Mouse (Mus musculus): Measurements from ENCODE around the gene Nfkbib.

DNA sequence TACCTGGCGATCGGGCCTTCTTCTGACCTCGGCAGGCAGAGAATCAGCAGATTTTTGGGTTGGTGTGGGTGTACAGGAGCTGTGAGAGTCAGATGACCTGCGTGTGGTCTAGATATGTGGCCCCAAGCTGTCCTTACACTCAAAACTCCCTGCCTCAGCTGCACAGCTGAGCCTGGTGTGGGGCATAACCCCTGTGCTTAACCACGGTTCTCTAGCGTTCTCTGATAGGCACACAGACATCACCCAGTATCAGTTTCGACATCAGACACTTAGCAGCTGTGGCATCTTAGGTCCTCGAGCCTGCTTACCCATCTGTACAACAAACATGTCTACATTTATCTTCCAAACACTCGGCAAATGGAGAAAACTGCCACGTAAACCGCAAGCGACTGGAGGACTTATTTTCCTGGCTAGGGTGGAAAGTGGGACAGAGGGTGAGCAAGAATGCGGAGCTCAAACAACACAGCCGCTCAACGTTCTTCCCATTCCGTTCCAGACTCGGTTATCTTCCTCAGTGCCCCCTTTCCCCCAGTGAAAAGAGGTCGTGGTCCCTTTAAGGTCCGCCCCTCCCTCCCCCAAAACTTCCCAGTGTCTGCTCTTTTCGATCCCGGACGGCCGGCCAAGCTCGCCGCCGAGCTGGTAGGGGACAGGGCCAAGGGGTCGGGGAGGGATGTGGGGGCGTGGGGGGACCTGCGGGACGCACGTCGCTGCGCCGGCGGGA, 41.1 kb upstream of the Nfkbib start, which contains the start of gene Hnrnpl:
- TF ChIP-seq CTCF (IDR thresholded peaks at IDR 0.05; ENCODE audit: insufficient read depth, low read depth, low read length) = no peak
- TF ChIP-seq POLR2A (IDR thresholded peaks at IDR 0.05; ENCODE audit: insufficient read depth, low read depth, low read length) = no peak

All from olfactory bulb, adult 2 months (tissue).